Mouse (Mus musculus) forebrain, embryonic 11.5 days (tissue): Measurements from ENCODE around the gene Ccl1. TPM values are rescaled to one million over a fixed set of nuclear protein-coding genes. Genes with fewer than 3 reads are reported as not detected.

Source experiments
- ATAC-seq: fragments of 200-750 bp; cut with Nextera tagmentation; replicated peaks from 2 replicates; pipeline ENCODE4 v1.8.0; 2017; ENCODE audit warnings: moderate TSS enrichment; ENCODE audit not compliant: low FRiP score
- DNase-seq: peaks from one replicate; pipeline ENCODE4 v3.0.0-alpha.2; 2017; ENCODE audit warnings: low spot score
- H3K27ac ChIP-seq: fragments of 300-500 bp; sonication (generic); 2 replicates; pipeline ENCODE4 v1.5.1; 2014; ENCODE audit warnings: low read depth, low read length
- H3K27me3 ChIP-seq: fragments of 300-500 bp; sonication (generic); 2 replicates; pipeline ENCODE4 v1.6.1; 2014; ENCODE audit warnings: mild to moderate bottlenecking, low read length, mixed read lengths; ENCODE audit not compliant: control insufficient read depth, insufficient read depth
- H3K36me3 ChIP-seq: fragments of 300-500 bp; sonication (generic); 2 replicates; pipeline ENCODE4 v1.6.1; 2014; ENCODE audit warnings: mild to moderate bottlenecking, low read length, moderate library complexity, mixed read lengths; ENCODE audit not compliant: control insufficient read depth, insufficient read depth
- H3K4me1 ChIP-seq: fragments of 300-500 bp; sonication (generic); replicated peaks from 2 replicates; pipeline ENCODE4 v1.6.1; 2014; ENCODE audit warnings: low read length, mixed read lengths; ENCODE audit not compliant: control insufficient read depth, insufficient read depth
- H3K4me2 ChIP-seq: fragments of 300-500 bp; sonication (generic); 2 replicates; pipeline ENCODE4 v1.6.1; 2014; ENCODE audit warnings: low read depth, mild to moderate bottlenecking, low read length, moderate library complexity, mixed read lengths; ENCODE audit not compliant: severe bottlenecking
- H3K4me3 ChIP-seq: fragments of 300-500 bp; sonication (generic); 2 replicates; pipeline ENCODE4 v1.5.1; 2014; ENCODE audit warnings: low read depth, low read length
- H3K9ac ChIP-seq: fragments of 300-500 bp; sonication (generic); 2 replicates; pipeline ENCODE4 v1.6.1; 2014; ENCODE audit warnings: low read length
- H3K9me3 ChIP-seq: fragments of 300-500 bp; sonication (generic); 2 replicates; pipeline ENCODE4 v1.6.1; 2016; ENCODE audit warnings: low read length, mixed read lengths; ENCODE audit not compliant: control insufficient read depth
- WGBS: fragments of 180-500 bp; shearing (Covaris S2); extraction: QIAGEN DNeasy Blood & Tissue Kit; methylation state at CpG from one replicate; pipeline ENCODE4 v1.1.7; 2014; 5-methylcytosine and 5-hydroxymethylcytosine counted together
- polyA plus RNA-seq: library from polyadenylated mRNA; unstranded; fragments of >200 nt; fragmentation: Nextera tagmentation; extraction: Ambion mirVana; gene quantifications from 2 replicates; pipeline ENCODE4 v1.2.1, GENCODE M21; 2014

Ccl1 gene
- polyA plus RNA-seq, 1 experiment from 2014 or later, result not detected

DNA sequence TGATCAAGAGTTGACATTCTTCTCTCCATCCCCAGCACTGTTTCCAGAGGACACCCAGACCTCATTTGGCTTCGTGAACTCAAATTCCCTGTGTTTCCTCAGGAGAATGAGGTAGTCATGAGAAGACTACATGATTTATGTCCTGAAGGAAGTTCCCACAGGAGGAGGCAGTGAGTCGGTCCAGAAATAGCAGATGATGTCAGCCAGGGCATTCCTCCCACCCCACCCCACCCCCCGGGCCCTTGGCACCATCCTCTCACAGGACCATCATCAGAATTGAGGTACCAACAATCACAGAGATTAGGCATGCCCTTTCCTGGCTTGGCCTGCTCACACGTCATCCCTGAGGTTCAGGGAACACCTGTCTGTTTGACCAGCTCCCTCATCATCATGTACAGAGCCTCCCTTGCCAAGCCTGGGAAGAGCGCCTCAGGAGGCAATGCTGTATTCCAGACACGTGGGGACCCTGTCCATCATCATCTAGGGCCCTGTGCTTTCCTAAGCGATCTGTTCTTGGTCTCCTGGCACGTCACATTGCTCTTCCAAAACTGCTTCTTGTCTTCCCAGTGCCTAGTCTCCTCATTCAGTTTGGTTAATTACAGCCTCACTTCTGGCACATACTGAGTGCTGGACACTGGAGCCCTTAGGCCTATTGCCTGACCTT is 31.2 kb downstream of the Ccl1 start:
- Histone ChIP-seq H3K4me3 (no peak overlapping the region), H3K4me2 (no peak overlapping the region), H3K27me3 (no peaks in the 10 kb centered on the region), H3K27ac (no peak overlapping the region), H3K4me1 (no peaks in the 10 kb centered on the region), H3K9me3 (no peaks in the 10 kb centered on the region), H3K9ac (no peak overlapping the region), H3K36me3 (no peaks in the 10 kb centered on the region)
- no peak for DNase-seq
- WGBS, result 87% methylated on average over 8 of the region's 8 CpGs
- no peak for ATAC-seq

DNA sequence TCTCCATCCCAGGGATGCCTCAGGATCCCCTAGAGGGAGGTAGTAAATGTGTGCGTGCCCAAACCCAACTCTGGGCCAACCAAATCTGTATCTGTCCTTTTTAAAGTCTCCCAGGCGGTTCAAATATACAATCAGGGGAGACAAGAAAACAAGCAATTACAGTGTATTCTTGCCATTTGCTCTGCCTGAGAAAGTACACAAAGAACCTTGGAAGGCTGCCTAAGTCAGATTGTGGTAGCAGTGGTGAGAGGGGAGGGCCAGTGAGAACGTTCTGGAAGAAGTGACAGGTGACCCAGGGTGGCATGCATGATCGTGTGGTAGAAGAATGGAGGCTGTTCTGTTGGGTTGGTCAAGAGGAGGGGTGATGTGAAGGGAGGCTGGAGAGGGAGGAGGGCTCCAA is 46.4 kb downstream of the Ccl1 start:
- H3K9ac ChIP-seq, result no peak overlapping the region
- no peaks in the 10 kb centered on the region for H3K9me3 ChIP-seq
- H3K27me3 ChIP-seq, result no peaks in the 10 kb centered on the region
- DNase-seq, result no peak
- no peak overlapping the region for H3K27ac ChIP-seq
- no peaks in the 10 kb centered on the region for H3K36me3 ChIP-seq
- ATAC-seq, result no peak
- WGBS, result 47% methylated on average over 4 of the region's 4 CpGs
- no peak overlapping the region for H3K4me3 ChIP-seq
- H3K4me1 ChIP-seq, result peaks cover 4% of the 10 kb centered on the region; the same call in 1 of the 2 replicates
- no peak overlapping the region for H3K4me2 ChIP-seq

DNA sequence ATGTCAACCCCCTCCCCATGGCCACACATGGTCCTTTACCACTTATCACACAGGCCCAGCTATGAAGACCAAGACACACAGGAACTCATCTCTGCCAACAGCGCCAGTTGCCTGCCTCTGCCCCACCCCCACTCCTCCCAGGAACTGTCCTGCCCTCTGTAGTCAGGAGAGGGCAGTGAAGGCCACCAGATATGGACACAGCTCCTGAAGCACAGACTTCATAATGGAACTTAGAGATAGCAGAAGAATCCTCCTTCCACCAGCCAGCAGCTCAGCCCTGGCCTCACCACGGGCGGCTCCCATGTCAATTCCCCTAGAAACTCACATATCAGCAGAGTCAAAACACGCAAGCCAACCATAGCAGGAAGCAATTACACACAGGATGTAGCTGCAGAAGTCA is 49.9 kb downstream of the Ccl1 start:
- H3K9me3 ChIP-seq, result no peaks in the 10 kb centered on the region
- no peak for ATAC-seq
- H3K9ac ChIP-seq, result no peak overlapping the region
- peak; percentile 63 for DNase-seq
- WGBS, result 35% methylated on average over 4 of the region's 4 CpGs
- H3K4me3 ChIP-seq, result no peak overlapping the region
- peaks cover 7% of the 10 kb centered on the region; the same call in 1 of the 2 replicates for H3K4me1 ChIP-seq
- no peaks in the 10 kb centered on the region for H3K36me3 ChIP-seq
- H3K4me2 ChIP-seq, result no peak overlapping the region
- no peaks in the 10 kb centered on the region for H3K27me3 ChIP-seq
- no peak overlapping the region for H3K27ac ChIP-seq

DNA sequence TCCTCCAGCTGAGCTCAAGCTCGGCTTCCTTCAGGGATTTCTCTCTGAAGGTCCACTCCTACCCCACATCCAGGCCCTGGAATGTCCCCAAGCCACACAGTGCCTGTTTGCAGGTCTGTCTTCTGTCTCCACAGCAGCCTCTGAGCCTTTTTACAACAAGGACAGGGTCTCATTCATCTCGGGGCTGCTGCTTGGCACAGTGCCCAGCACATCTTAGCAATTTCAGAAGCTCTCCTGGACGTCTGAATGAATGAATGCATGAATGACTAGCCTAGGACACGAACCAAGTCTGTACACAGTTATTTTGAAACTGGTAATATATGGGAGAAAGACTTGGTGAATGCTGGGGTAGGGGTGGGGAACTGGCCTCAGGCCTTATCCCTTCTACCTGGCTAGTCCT is 52.1 kb downstream of the Ccl1 start:
- no peak overlapping the region for H3K4me3 ChIP-seq
- H3K9me3 ChIP-seq, result no peaks in the 10 kb centered on the region
- DNase-seq (no peak), ATAC-seq (no peak)
- WGBS, result 37% methylated on average over 4 of the region's 4 CpGs
- H3K36me3 ChIP-seq, result no peaks in the 10 kb centered on the region
- H3K27me3 ChIP-seq, result no peaks in the 10 kb centered on the region
- H3K27ac ChIP-seq, result no peak overlapping the region
- H3K4me1 ChIP-seq, result 0 out of 2 replicates have a peak, but pooled peaks cover 5% of the 10 kb centered on the region
- no peak overlapping the region for H3K9ac ChIP-seq
- H3K4me2 ChIP-seq, result no peak overlapping the region

DNA sequence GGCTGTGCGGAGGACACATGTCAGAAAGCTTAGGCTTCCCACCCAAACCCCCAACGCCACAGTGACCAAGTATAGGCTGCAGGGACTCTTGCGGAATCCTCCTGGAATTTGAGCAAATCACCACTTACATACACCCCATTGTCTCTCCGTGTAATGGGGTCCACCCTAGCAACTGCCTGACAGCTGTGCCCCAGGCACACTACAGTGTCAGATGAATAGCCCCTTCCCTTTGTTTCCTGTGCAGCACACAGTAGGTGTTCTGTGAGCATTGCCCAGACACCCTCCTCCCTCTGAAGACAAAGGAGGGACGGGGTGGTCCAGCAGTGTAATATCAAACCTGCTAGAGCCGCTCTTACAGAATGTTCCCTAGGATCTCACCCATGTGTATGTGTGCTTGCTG is 54.2 kb downstream of the Ccl1 start:
- WGBS, result 39% methylated on average over 6 of the region's 6 CpGs
- Histone ChIP-seq H3K27me3 (no peaks in the 10 kb centered on the region), H3K9ac (no peak overlapping the region), H3K27ac (no peak overlapping the region), H3K9me3 (no peaks in the 10 kb centered on the region), H3K4me1 (0 out of 2 replicates have a peak, but pooled peaks cover 5% of the 10 kb centered on the region), H3K36me3 (no peaks in the 10 kb centered on the region), H3K4me3 (no peak overlapping the region), H3K4me2 (no peak overlapping the region)
- no peak for ATAC-seq
- DNase-seq, result no peak

DNA sequence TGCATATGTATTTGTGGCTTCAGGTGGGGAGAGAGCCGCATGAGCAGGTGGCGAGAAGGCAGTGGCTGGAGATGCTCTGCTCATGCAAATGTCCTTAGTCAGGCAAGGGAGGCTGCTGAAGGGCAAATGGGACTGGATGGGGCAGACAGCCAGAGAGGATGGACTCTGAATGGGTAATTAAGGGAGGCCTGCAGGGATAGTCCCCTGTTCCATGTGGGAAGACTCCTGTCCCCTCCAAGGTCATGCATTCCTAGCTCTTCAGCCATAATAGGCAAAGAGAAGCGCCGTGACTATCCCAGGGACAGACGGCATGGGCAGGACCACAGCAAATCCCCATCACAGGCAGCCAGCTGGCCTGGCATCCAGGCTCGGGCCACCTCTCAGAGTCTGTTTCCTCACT is 55.5 kb downstream of the Ccl1 start:
- no peaks in the 10 kb centered on the region for H3K9me3 ChIP-seq
- no peak overlapping the region for H3K27ac ChIP-seq
- H3K4me2 ChIP-seq, result no peak overlapping the region
- H3K4me3 ChIP-seq, result no peak overlapping the region
- no peaks in the 10 kb centered on the region for H3K36me3 ChIP-seq
- 79% methylated on average over 6 of the region's 6 CpGs for WGBS
- H3K4me1 ChIP-seq, result 0 out of 2 replicates have a peak, but pooled peaks cover 3% of the 10 kb centered on the region
- H3K9ac ChIP-seq, result no peak overlapping the region
- DNase-seq, result no peak
- ATAC-seq, result no peak
- no peaks in the 10 kb centered on the region for H3K27me3 ChIP-seq

DNA sequence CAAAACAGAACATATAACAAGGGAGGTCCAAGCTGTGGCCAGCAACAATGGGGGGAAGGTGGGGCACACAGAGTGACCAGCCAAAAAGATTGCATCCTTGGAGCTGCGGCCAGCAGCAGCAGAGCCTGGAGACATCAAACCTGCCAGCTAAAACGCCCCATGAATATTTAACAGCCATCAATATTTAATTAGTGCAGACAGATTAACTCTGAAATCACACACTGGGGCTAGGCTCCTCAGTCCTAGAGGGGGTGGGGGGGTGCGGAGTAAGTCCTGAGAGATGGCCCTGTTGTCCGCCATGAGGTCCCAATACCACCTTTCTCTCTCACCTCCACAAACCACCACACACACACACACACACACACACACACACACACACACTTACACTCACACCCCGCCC is 68.1 kb downstream of the Ccl1 start:
- Histone ChIP-seq H3K36me3 (no peaks in the 10 kb centered on the region), H3K9ac (no peak overlapping the region), H3K9me3 (no peaks in the 10 kb centered on the region), H3K4me1 (no peaks in the 10 kb centered on the region), H3K27me3 (no peaks in the 10 kb centered on the region), H3K4me3 (no peak overlapping the region), H3K4me2 (no peak overlapping the region), H3K27ac (no peak overlapping the region)
- no peak for ATAC-seq
- WGBS, result 64% methylated on average over 5 of the region's 5 CpGs
- no peak for DNase-seq

DNA sequence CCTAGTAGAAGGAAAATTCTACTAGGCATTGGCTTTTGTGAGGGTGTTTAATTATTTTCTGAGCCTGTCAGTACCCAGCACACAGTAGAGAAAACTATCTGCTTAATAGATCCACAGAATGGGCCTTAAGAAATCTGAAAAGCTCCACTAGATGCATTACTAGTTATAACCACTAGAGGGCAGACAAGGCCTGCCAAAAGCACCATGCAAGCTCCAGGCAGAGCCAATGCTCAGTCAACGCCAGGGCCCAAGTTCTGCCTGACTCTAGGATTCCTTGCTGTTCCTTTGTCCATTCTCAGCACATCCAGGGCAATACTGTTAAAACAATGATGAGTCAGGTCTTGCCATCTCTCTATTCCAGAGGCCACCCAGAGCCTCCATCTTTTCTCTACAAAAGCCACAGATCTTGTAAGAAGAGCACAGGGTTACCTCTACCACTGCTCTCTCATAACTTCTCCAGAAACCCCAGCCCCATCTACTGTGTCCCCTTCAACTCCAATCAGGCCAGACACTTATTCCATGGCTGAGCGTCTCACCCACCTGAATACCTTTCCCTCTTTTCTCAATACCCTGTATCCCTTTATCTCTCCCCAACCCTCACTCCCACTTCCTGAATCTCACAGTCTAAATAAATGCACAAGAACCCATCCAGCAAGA is 69.8 kb downstream of the Ccl1 start:
- no peak for ATAC-seq
- DNase-seq, result peak; percentile 62
- no peak overlapping the region for H3K9ac ChIP-seq
- H3K9me3 ChIP-seq, result no peaks in the 10 kb centered on the region
- H3K27ac ChIP-seq, result no peak overlapping the region
- H3K4me2 ChIP-seq, result no peak overlapping the region
- no peaks in the 10 kb centered on the region for H3K36me3 ChIP-seq
- WGBS, result 38% methylated on average over 2 of the region's 2 CpGs
- no peak overlapping the region for H3K4me3 ChIP-seq
- H3K4me1 ChIP-seq, result no peaks in the 10 kb centered on the region
- H3K27me3 ChIP-seq, result no peaks in the 10 kb centered on the region

DNA sequence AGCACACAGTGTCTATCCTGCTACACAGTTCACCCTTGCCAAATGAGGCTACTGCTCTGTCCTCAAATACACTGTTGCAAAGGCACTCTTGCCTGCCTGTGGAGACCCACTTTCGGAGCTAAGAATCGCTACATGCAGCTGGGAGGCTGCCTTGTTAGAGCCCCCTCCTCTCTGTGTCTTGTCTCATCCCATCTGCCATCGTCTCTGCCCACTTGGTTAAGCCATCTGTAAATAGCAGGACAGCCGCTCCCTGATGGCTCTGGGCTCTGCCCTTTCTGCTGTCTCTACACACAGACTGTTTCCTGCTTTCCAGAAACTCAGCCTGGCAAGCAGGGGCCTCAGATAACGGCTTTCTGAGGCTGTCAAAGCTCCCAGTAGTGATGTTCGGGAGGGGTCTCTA is 71.5 kb downstream of the Ccl1 start:
- H3K4me2 ChIP-seq, result no peak overlapping the region
- H3K9me3 ChIP-seq, result no peaks in the 10 kb centered on the region
- H3K36me3 ChIP-seq, result no peaks in the 10 kb centered on the region
- H3K27me3 ChIP-seq, result no peaks in the 10 kb centered on the region
- no peak for ATAC-seq
- no peaks in the 10 kb centered on the region for H3K4me1 ChIP-seq
- H3K27ac ChIP-seq, result no peak overlapping the region
- H3K4me3 ChIP-seq, result no peak overlapping the region
- WGBS, result 75% methylated on average over 6 of the region's 6 CpGs
- DNase-seq, result peak; percentile 29
- H3K9ac ChIP-seq, result no peak overlapping the region
